Comparison of ENCODE assay signal across 22 mouse cellular contexts in genomic region chr10:115809169-115809568, GRCm38 (mm10). TPM values are rescaled to one million over a fixed set of nuclear protein-coding genes. Genes with fewer than 3 reads are reported as not detected.
DNase-seq lines count a peak whose midpoint lies in the region; ATAC-seq lines count a peak whose summit lies in the region.
"Had no signal": no experiment of that assay in that cellular context is flagged by ENCODE, and none has a peak within 500 bp of the region (broad histone marks: within the 10 kb centered on the region; RNA-seq: fewer than 3 reads in every experiment).

No protein-coding gene starts in this region.

- no peaks in the 10 kb centered on the region for H3K27me3 ChIP-seq in liver, embryonic 13.5 days
- H3K27me3 ChIP-seq in liver, embryonic 12.5 days (replicated peaks), result no peaks in the 10 kb centered on the region
- H3K27me3 ChIP-seq in kidney, embryonic 14.5 days (ENCODE audit: control insufficient read depth, insufficient read depth, low read length), result no peaks in the 10 kb centered on the region
- H3K27me3 ChIP-seq in heart, embryonic 12.5 days (replicated peaks), result no peaks in the 10 kb centered on the region
- H3K27me3 ChIP-seq: CH12.LX; heart, embryonic 13.5 days; hindbrain, embryonic 13.5 days; limb, embryonic 12.5 days; lung, embryonic 15.5 days had no signal

- peak; percentile 30; the same call in 1 of the 2 replicates for ATAC-seq in liver, embryonic 13.5 days (ENCODE audit: low read depth)
- ATAC-seq in liver, embryonic 12.5 days, result no peak
- ATAC-seq in kidney, embryonic 14.5 days (ENCODE audit: low FRiP score, low TSS enrichment), result peak; percentile 61; the same call in 1 of the 2 replicates
- no peak for ATAC-seq in megakaryocyte-erythroid progenitor cell, adult 5-6 weeks (replicated peaks; ENCODE audit: low FRiP score, low TSS enrichment, poor library complexity, severe bottlenecking)
- ATAC-seq in heart, embryonic 12.5 days (ENCODE audit: insufficient number of reproducible peaks, low FRiP score), result no peak
- ATAC-seq: inflammation-experienced regulatory T-cells, adult 6 months had no signal

- no peaks in the 10 kb centered on the region for H3K9me3 ChIP-seq in liver, embryonic 13.5 days (replicated peaks)
- no peaks in the 10 kb centered on the region for H3K9me3 ChIP-seq in liver, embryonic 12.5 days (replicated peaks)
- H3K9me3 ChIP-seq in kidney, embryonic 14.5 days (ENCODE audit: control insufficient read depth, low read length), result no peaks in the 10 kb centered on the region
- H3K9me3 ChIP-seq in heart, embryonic 12.5 days (replicated peaks), result no peaks in the 10 kb centered on the region
- H3K9me3 ChIP-seq: embryonic facial prominence, embryonic 10.5 days; heart, embryonic 13.5 days; hindbrain, embryonic 13.5 days; limb, embryonic 12.5 days; lung, embryonic 15.5 days; midbrain, embryonic 10.5 days had no signal

- H3K36me3 ChIP-seq in liver, embryonic 13.5 days, result no peaks in the 10 kb centered on the region
- no peaks in the 10 kb centered on the region for H3K36me3 ChIP-seq in liver, embryonic 12.5 days
- no peaks in the 10 kb centered on the region for H3K36me3 ChIP-seq in kidney, embryonic 14.5 days (ENCODE audit: control insufficient read depth, insufficient read depth, low read length)
- no peaks in the 10 kb centered on the region for H3K36me3 ChIP-seq in heart, embryonic 12.5 days
- H3K36me3 ChIP-seq: embryonic facial prominence, embryonic 10.5 days; heart, embryonic 13.5 days; hindbrain, embryonic 13.5 days; limb, embryonic 12.5 days; lung, embryonic 15.5 days; midbrain, embryonic 10.5 days had no signal

- H3K4me2 ChIP-seq in liver, embryonic 13.5 days, result no peak overlapping the region
- no peak overlapping the region for H3K4me2 ChIP-seq in liver, embryonic 12.5 days
- H3K4me2 ChIP-seq in kidney, embryonic 14.5 days (replicated peaks; ENCODE audit: low read depth, low read length), result no peak overlapping the region
- no peak overlapping the region for H3K4me2 ChIP-seq in heart, embryonic 12.5 days
- H3K4me2 ChIP-seq: heart, embryonic 13.5 days; hindbrain, embryonic 13.5 days; limb, embryonic 12.5 days; lung, embryonic 15.5 days had no signal

- H3K9ac ChIP-seq in liver, embryonic 13.5 days, result no peak overlapping the region
- no peak overlapping the region for H3K9ac ChIP-seq in liver, embryonic 12.5 days
- no peak overlapping the region for H3K9ac ChIP-seq in kidney, embryonic 14.5 days (ENCODE audit: low read depth, low read length)
- no peak overlapping the region for H3K9ac ChIP-seq in heart, embryonic 12.5 days
- H3K9ac ChIP-seq: heart, embryonic 13.5 days; hindbrain, embryonic 13.5 days; limb, embryonic 12.5 days; lung, embryonic 15.5 days had no signal

- 67% methylated on average over 7 of the region's 7 CpGs for WGBS in liver, embryonic 13.5 days (ENCODE audit: insufficient replicate concordance)
- 74% methylated on average over 7 of the region's 7 CpGs for WGBS in liver, embryonic 12.5 days (ENCODE audit: insufficient replicate concordance)
- 46% methylated on average over 7 of the region's 7 CpGs for WGBS in kidney, embryonic 14.5 days
- WGBS in heart, embryonic 12.5 days, result 77% methylated on average over 7 of the region's 7 CpGs

- no peak for DNase-seq in liver, embryonic 13.5 days
- DNase-seq in kidney, postnatal 36 days, result peak; percentile 65 to 88
- no peak for DNase-seq in urinary bladder, postnatal 14 days (ENCODE audit: low spot score)
- DNase-seq: cerebellum, adult 18-20 months; cerebellum, postnatal 36 days; gastrocnemius, adult 2 months; lung, postnatal 4 days; retina, postnatal 1 day had no signal

- H3K4me3 ChIP-seq in liver, embryonic 13.5 days (replicated peaks), result no peak overlapping the region
- no peak overlapping the region for H3K4me3 ChIP-seq in liver, embryonic 12.5 days
- H3K4me3 ChIP-seq in kidney, embryonic 14.5 days (ENCODE audit: low read length), result no peak overlapping the region
- no peak overlapping the region for H3K4me3 ChIP-seq in heart, embryonic 12.5 days
- H3K4me3 ChIP-seq: embryonic facial prominence, embryonic 10.5 days; gastrocnemius, adult 2 months; heart, embryonic 13.5 days; hindbrain, embryonic 13.5 days; limb, embryonic 12.5 days; lung, embryonic 15.5 days; midbrain, embryonic 10.5 days had no signal

- H3K27ac ChIP-seq in liver, embryonic 13.5 days, result no peak overlapping the region
- H3K27ac ChIP-seq in liver, embryonic 12.5 days, result no peak overlapping the region
- H3K27ac ChIP-seq in kidney, embryonic 14.5 days (ENCODE audit: low read depth, low read length), result peak overlapping the region; percentile 56; the same call in 1 of the 2 replicates
- no peak overlapping the region for H3K27ac ChIP-seq in heart, embryonic 12.5 days (ENCODE audit: poor library complexity, severe bottlenecking)
- H3K27ac ChIP-seq: embryonic facial prominence, embryonic 10.5 days; gastrocnemius, adult 2 months; heart, embryonic 13.5 days; hindbrain, embryonic 13.5 days; limb, embryonic 12.5 days; lung, embryonic 15.5 days; midbrain, embryonic 10.5 days; stomach, postnatal 0 days had no signal

- no peaks in the 10 kb centered on the region for H3K4me1 ChIP-seq in liver, embryonic 13.5 days (replicated peaks)
- 0 out of 2 replicates have a peak, but pooled peaks cover 2% of the 10 kb centered on the region for H3K4me1 ChIP-seq in liver, embryonic 12.5 days
- H3K4me1 ChIP-seq in kidney, embryonic 14.5 days (ENCODE audit: control insufficient read depth, insufficient read depth, low read length), result no peaks in the 10 kb centered on the region
- no peaks in the 10 kb centered on the region for H3K4me1 ChIP-seq in heart, embryonic 12.5 days (replicated peaks)
- H3K4me1 ChIP-seq: heart, embryonic 13.5 days; hindbrain, embryonic 13.5 days; lung, embryonic 15.5 days; midbrain, embryonic 10.5 days had no signal

RNA-seq across cellular contexts. Expression of gene Tspan8, which starts 7.5 kb away (rescaled TPM):
- 63.1 and 74.9 TPM in 2 replicates for polyA plus RNA-seq in liver, embryonic 13.5 days (2015; fragmentation: Nextera tagmentation; extraction: Ambion mirVana)
- polyA plus RNA-seq in liver, embryonic 12.5 days (2016; fragmentation: Nextera tagmentation; extraction: Ambion mirVana), result 53.8 and 56.1 TPM in 2 replicates
- polyA plus RNA-seq in kidney, embryonic 14.5 days (2014; fragmentation: Nextera tagmentation; extraction: Ambion mirVana), result 26.9 and 31.3 TPM in 2 replicates
- 50.8 and 55.7 TPM in 2 replicates for total RNA-seq in megakaryocyte-erythroid progenitor cell, adult 5-6 weeks (2014; fragmentation: Nextera tagmentation)
- total RNA-seq in megakaryocyte-erythroid progenitor cell, adult 5-6 weeks (2017), result 85.7 and 105 TPM in 2 replicates
- 2.1 and 3.1 TPM in 2 replicates for polyA plus RNA-seq in heart, embryonic 12.5 days (2016; fragmentation: Nextera tagmentation; extraction: Ambion mirVana)
- total RNA-seq: granulocyte monocyte progenitor cell, adult 5-6 weeks had no signal

Comparison
In these comparisons a context has a peak if more than half of its experiments do, and no peak if none do; other contexts are left out.
1. ATAC-seq: peak in liver, embryonic 13.5 days (single experiment) and kidney, embryonic 14.5 days (single experiment); none in liver, embryonic 12.5 days (single experiment), megakaryocyte-erythroid progenitor cell, adult 5-6 weeks (single experiment) and heart, embryonic 12.5 days (single experiment).
2. DNase-seq: peak in kidney, postnatal 36 days (2 of 2); none in liver, embryonic 13.5 days (single experiment) and urinary bladder, postnatal 14 days (single experiment).